Mouse (Mus musculus) hindbrain, embryonic 11.5 days (tissue): Measurements from ENCODE around the gene Hoxb8. TPM values are rescaled to one million over a fixed set of nuclear protein-coding genes. Genes with fewer than 3 reads are reported as not detected.
A peak's percentile ranks its signal among the peaks of the same experiment; 100 is the strongest.

Experiments
- ATAC-seq: fragments of 200-750 bp; cut with Nextera tagmentation; 2 replicates; pipeline ENCODE4 v1.8.0; 2017; ENCODE audit warnings: mild to moderate bottlenecking, moderate TSS enrichment, moderate library complexity; ENCODE audit not compliant: low FRiP score
- DNase-seq: peaks from one replicate; pipeline ENCODE4 v3.0.0-alpha.2; 2015; ENCODE audit warnings: low spot score
- H3K27ac ChIP-seq: fragments of 300-500 bp; sonication (generic); 2 replicates; pipeline ENCODE4 v1.5.1; 2014; ENCODE audit warnings: mild to moderate bottlenecking, low read depth, low read length
- H3K27me3 ChIP-seq: fragments of 300-500 bp; sonication (generic); 2 replicates; pipeline ENCODE4 v1.6.1; 2014; ENCODE audit warnings: mild to moderate bottlenecking, low read length, moderate library complexity, mixed read lengths; ENCODE audit not compliant: control insufficient read depth, insufficient read depth
- H3K36me3 ChIP-seq: fragments of 300-500 bp; sonication (generic); 2 replicates; pipeline ENCODE4 v1.6.1; 2014; ENCODE audit warnings: mild to moderate bottlenecking, low read length, moderate library complexity, mixed read lengths; ENCODE audit not compliant: control insufficient read depth, insufficient read depth
- H3K4me1 ChIP-seq: fragments of 300-500 bp; sonication (generic); replicated peaks from 2 replicates; pipeline ENCODE4 v1.6.1; 2014; ENCODE audit warnings: low read length, mixed read lengths; ENCODE audit not compliant: control insufficient read depth, insufficient read depth
- H3K4me2 ChIP-seq: fragments of 300-500 bp; sonication (generic); replicated peaks from 2 replicates; pipeline ENCODE4 v1.6.1; 2014; ENCODE audit warnings: mild to moderate bottlenecking, low read depth, low read length
- H3K4me3 ChIP-seq: fragments of 300-500 bp; sonication (generic); 2 replicates; pipeline ENCODE4 v1.5.1; 2014; ENCODE audit warnings: low read depth, low read length
- H3K9ac ChIP-seq: fragments of 300-500 bp; sonication (generic); 2 replicates; pipeline ENCODE4 v1.6.1; 2014; ENCODE audit warnings: low read depth, low read length
- H3K9me3 ChIP-seq: fragments of 300-500 bp; sonication (generic); 2 replicates; pipeline ENCODE4 v1.6.1; 2016; ENCODE audit warnings: low read length; ENCODE audit not compliant: control insufficient read depth
- WGBS: fragments of 180-500 bp; shearing (Covaris S2); extraction: QIAGEN DNeasy Blood & Tissue Kit; methylation state at CpG from one replicate; pipeline ENCODE4 v1.1.7; 2014; 5-methylcytosine and 5-hydroxymethylcytosine counted together
- polyA plus RNA-seq: library from polyadenylated mRNA; unstranded; fragments of >200 nt; fragmentation: Nextera tagmentation; extraction: Ambion mirVana; gene quantifications from 2 replicates; pipeline ENCODE4 v1.2.1, GENCODE M21; 2014

Hoxb8 gene
- polyA plus RNA-seq, 1 experiment from 2014 or later: 3.1 TPM

DNA sequence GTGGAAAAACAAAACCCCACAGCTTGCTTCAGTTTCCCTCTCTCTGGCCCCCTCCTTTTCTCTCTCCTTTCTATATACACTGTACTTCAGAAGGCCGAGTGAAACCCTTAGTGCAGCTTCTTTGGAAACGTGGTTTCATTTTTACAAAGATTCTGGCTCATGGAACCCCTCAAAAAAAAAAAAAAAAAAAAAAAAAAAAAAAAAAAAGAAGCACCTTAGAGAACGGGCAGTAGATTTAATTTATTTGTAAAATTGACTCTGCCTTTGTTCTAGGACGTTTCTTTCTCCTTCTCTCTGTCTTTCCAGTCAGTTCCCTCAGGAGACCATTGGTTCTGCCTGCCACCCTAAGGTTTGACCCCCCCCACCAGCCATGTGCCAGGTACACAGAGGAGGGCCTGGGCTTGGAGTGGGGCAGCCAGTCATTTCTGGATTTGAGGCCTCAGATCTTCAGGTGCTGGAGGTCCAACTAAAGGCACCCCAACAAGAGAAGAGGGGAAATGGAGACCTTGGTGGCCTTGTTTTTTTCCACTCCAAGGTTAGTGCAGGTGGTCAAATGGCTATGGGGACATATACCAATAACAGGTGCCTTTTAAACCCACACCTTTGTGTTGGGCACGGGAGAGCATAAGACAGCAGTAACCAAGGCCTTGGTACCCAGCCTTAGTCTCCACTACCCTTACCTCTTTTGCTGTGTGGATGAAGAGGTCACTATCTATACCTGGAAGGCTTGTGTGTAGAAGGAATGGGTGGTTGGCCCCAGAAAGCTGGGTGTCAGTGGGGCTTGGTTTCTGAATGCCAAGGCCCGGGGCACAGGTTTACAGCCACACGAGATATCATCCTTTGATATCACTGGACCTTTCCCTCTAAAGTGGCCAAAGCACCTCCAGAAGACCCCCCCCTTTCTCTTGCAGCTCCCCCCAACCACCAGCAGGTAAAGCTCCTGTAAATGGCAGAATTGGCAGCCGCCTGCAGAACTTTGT is 1.0 kb upstream of the Hoxb8 start:
- Histone ChIP-seq H3K4me3 (no peak overlapping the region), H3K4me2 (no peak overlapping the region), H3K27me3 (peaks cover 89% of the 10 kb centered on the region), H3K4me1 (no peaks in the 10 kb centered on the region; the same call in 1 of the 2 replicates), H3K9ac (no peak overlapping the region), H3K9me3 (no peaks in the 10 kb centered on the region), H3K27ac (no peak overlapping the region), H3K36me3 (no peaks in the 10 kb centered on the region)
- ATAC-seq (no peak), DNase-seq (no peak)
- 8% methylated on average over 8 of the region's 8 CpGs for WGBS

DNA sequence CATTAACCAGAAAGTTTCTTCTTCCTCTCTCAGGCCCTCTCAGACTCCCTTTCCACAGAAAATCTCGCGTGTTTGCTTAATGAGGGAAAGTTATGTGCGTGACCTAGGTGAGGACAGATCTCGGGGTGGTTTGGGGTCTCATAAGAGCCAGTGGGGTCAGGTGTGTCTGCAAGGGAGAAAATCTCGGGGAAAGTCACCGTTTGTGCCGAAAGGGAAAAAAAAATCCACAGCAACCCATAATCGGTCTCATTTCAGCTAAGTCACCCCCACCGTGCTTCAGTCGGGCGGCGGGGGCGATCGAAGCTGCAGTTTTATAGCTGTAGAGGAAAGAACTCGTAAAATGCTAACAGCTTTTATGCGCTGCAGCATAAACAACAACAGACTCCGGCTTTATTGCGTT is 309 bp upstream of the Hoxb8 start:
- DNase-seq (no peak), ATAC-seq (no peak)
- H3K4me2 ChIP-seq: no peak overlapping the region
- H3K27ac ChIP-seq: no peak overlapping the region
- 4% methylated on average over 18 of the region's 18 CpGs for WGBS
- H3K27me3 ChIP-seq: peaks cover 88% of the 10 kb centered on the region
- H3K4me3 ChIP-seq: no peak overlapping the region
- no peaks in the 10 kb centered on the region for H3K9me3 ChIP-seq
- H3K9ac ChIP-seq: no peak overlapping the region
- H3K4me1 ChIP-seq: no peaks in the 10 kb centered on the region; the same call in 1 of the 2 replicates
- no peaks in the 10 kb centered on the region for H3K36me3 ChIP-seq

DNA sequence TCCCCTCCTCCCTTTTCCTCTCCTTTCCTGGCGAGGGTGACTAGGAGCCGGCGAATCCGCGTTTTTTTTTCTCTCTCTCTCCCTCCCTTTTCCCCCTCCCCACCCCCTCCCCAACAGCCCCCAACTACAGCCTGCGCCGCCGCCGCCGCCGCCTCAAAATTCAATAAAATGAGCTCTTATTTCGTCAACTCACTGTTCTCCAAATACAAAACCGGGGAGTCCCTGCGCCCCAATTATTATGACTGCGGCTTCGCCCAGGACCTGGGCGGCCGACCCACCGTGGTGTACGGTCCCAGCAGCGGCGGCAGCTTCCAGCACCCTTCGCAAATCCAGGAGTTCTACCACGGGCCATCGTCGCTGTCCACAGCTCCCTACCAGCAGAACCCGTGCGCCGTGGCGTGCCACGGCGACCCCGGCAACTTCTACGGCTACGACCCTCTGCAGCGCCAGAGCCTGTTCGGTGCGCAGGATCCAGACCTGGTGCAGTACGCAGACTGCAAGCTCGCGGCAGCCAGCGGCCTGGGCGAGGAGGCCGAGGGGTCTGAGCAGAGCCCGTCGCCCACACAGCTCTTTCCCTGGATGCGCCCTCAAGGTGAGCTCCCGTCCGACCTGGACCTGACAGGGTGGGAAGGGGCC is 1.2 kb downstream of the Hoxb8 start:
- Histone ChIP-seq H3K4me3 (peak overlapping the region; percentile 37), H3K9ac (peak overlapping the region; percentile 39), H3K4me2 (peak overlapping the region; percentile 18; the same call in 1 of the 2 replicates), H3K4me1 (no peaks in the 10 kb centered on the region; the same call in none of the 2 replicates), H3K9me3 (no peaks in the 10 kb centered on the region), H3K27ac (peak overlapping the region; percentile 76), H3K27me3 (peaks cover 88% of the 10 kb centered on the region), H3K36me3 (no peaks in the 10 kb centered on the region)
- ATAC-seq (peak; percentile 20; the same call in 1 of the 2 replicates), DNase-seq (no peak)
- WGBS: under 1% methylated on average over 49 of the region's 49 CpGs

DNA sequence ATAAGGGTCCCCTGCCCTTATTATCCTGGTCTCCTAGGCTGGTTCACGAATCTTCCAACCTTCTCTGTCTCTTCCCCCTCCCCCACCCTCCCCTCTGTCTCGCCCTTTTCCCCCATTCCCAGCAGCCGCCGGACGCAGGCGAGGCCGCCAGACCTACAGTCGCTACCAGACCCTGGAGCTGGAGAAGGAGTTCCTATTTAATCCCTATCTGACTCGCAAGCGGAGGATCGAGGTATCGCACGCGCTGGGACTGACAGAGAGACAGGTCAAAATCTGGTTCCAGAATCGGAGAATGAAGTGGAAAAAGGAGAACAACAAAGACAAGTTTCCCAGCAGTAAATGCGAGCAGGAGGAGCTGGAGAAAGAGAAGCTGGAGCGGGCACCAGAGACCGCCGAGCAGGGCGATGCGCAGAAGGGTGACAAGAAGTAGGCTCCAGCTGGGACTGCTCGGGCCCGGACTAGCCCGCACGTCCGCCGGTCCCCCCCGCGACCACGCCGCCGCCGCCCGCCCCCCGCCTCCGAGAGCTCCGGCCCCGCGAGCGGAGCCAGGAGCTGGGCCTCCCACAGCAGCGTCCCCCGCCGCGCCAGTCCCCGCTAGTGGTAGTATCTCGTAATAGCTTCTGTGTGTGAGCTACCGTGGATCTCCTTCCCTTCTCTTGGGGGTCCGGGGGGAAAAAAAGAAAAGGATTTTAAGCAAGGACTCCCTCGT is 2.5 kb downstream of the Hoxb8 start:
- H3K27ac ChIP-seq: peak overlapping the region; percentile 76
- no peak for DNase-seq
- under 1% methylated on average over 35 of the region's 49 CpGs for WGBS

DNA sequence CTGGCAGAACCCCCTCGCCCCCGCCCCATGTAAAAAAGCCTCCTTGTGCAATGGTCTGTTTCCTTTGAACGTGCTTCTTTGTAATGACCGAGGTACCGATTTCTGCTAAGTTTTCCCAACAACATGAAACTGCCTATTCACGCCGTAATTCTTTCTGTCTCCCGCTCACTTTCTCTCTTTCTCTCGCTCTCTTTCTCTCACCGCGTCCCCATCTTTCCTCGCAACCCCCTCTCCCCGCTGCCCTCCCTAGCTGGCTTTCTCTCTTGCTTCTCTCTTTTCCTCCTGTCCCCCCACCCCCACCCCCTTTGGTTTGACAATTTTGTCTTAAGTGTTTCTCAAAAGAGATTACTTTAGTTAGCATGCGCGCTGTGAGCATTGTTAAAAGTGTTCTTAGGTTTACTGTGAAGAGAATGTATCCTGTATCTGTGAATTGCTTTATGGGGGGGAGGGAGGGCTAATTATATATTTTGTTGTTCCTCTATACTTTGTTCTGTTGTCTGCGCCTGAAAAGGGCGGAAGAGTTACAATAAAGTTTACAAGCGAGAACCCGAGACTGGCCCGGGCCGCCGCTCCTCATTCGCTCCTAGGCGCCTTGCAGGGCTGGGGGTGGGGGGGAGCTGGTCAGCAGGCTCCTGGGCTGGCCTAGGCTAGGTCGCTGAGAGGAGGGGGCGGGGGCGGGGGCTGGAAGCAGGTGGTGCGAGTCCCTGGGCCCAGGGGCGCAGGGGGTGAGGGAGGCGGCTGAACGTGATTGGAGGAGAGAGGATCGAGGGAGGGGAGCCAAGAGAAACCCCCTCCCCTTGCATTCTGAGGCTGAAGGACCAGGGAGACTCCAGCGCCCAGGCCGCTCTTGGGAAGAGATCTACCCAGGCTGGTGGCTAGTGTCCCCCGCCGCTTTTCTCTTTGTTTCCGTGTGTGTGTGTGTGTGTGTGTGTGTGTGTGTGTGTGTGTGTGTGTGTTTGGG is 3.3 kb downstream of the Hoxb8 start:
- no peak for DNase-seq

More for the DNA sequence above, 2.5 kb downstream of the Hoxb8 start:
- Histone ChIP-seq H3K36me3 (no peaks in the 10 kb centered on the region), H3K9ac (peak overlapping the region; percentile 65), H3K4me2 (peak overlapping the region; percentile 39), H3K4me1 (no peaks in the 10 kb centered on the region; the same call in none of the 2 replicates), H3K4me3 (peak overlapping the region; percentile 37), H3K9me3 (no peaks in the 10 kb centered on the region), H3K27me3 (peaks cover 88% of the 10 kb centered on the region)
- ATAC-seq: no peak

DNA sequence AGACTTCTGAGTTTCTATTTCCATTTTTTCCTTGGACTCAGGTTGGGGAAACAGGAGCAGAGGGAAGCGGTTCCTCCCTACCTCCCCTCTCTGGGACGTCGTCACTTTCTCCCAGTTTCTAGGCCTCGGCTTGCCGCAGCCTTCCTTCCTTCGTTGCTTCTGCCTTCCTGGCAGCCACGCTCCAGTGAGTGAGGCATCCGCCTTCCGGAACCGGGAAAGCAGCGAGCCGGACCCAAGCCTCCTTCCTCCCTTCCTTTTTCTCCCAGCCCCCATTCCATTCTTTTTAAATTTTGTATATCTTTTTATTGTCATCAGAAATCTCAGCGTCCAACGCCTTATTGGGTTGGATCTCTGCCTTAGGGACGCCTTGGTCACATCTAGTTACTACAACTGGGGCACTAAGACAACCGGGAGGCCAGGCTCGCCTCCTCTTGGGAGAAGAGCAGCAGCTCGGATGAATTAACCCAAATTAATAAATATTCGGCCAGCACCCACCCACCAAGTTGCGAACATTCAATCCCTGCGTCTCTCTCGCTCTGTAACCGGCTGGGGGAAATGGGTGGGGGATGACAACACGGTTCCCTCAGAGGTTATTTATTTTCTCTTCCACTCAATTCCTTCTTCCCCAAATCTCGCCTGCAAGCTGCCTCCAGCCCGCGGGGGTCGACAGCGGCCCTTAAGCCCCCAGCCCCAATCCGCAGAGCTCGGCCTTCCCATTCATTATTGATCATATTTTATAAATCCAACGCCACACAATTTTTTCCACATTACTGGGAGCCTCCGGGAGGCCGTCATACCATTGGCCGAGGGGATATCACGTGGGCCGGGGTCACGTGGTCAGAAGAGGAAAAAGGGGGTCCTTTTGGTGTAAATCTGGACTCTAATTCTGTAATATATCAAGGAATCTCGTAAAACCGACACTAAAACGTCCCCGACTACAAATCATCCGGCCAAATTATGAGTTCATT is 4.3 kb downstream of the Hoxb8 start, which contains the start of gene Hoxb7:
Hoxb7 (plus strand) TSS at position 853 of the 968 bp plus-strand sequence.
- Histone ChIP-seq H3K4me3 (peak within 1 kb of the TSS; percentile 31), H3K27me3 (peaks cover 88% of the 10 kb centered on the region), H3K4me1 (no peaks in the 10 kb centered on the region; the same call in none of the 2 replicates), H3K9ac (peak within 1 kb of the TSS; percentile 52; the same call in 1 of the 2 replicates), H3K9me3 (no peaks in the 10 kb centered on the region), H3K36me3 (no peaks in the 10 kb centered on the region), H3K27ac (peak within 1 kb of the TSS; percentile 61), H3K4me2 (peak within 1 kb of the TSS; percentile 36)
- DNase-seq: no peak
- WGBS: 2% methylated on average over 43 of the region's 43 CpGs
- no peak for ATAC-seq

More for the DNA sequence above, 3.3 kb downstream of the Hoxb8 start:
- H3K4me3 ChIP-seq: peak overlapping the region; percentile 37
- peak overlapping the region; percentile 76; the same call in 1 of the 2 replicates for H3K27ac ChIP-seq
- WGBS: 1% methylated on average over 27 of the region's 37 CpGs
- peak overlapping the region; percentile 39 for H3K4me2 ChIP-seq
- H3K4me1 ChIP-seq: no peaks in the 10 kb centered on the region; the same call in none of the 2 replicates
- no peaks in the 10 kb centered on the region for H3K9me3 ChIP-seq
- ATAC-seq: peak; percentile 71
- H3K36me3 ChIP-seq: no peaks in the 10 kb centered on the region
- H3K9ac ChIP-seq: peak overlapping the region; percentile 65
- H3K27me3 ChIP-seq: peaks cover 87% of the 10 kb centered on the region
